Mouse (Mus musculus) embryonic fibroblast, embryonic 13.5 days (primary cell): ENCODE data around the gene Rpl13a. TPM values are rescaled to one million over a fixed set of nuclear protein-coding genes. Genes with fewer than 3 reads are reported as not detected.
"Not testable (repeated sequence)": the region's sequence is repeated elsewhere in the genome, so short reads cannot be mapped to it uniquely, and the experiment has no call there.

Experiments
- H3K27ac ChIP-seq: 2 replicates; pipeline ENCODE4 v1.5.1; 2012; ENCODE audit warnings: low read length, control low read depth, inconsistent platforms; ENCODE audit not compliant: insufficient read depth
- H3K4me1 ChIP-seq: 2 replicates; pipeline ENCODE4 v1.6.1; 2011; ENCODE audit warnings: low read length; ENCODE audit not compliant: control insufficient read depth, insufficient read depth
- H3K4me3 ChIP-seq: 2 replicates; pipeline ENCODE4 v1.5.1; 2011; ENCODE audit warnings: mild to moderate bottlenecking, control low read depth, low read length; ENCODE audit not compliant: insufficient read depth
- CTCF ChIP-seq: IDR thresholded peaks from 2 replicates; pipeline ENCODE4 v1.5.1; 2011; ENCODE audit warnings: mild to moderate bottlenecking, control low read depth, low read length, moderate library complexity, borderline replicate concordance; ENCODE audit not compliant: insufficient read depth
- POLR2A ChIP-seq: IDR thresholded peaks from 2 replicates; pipeline ENCODE4 v1.6.1; 2011; ENCODE audit warnings: low read depth, mild to moderate bottlenecking, control low read depth, low read length, moderate library complexity
- polyA plus RNA-seq: library from polyadenylated mRNA; stranded (reverse); fragments of >200 nt; gene quantifications from 2 replicates; pipeline ENCODE4 v1.2.4, GENCODE M21; 2011; ENCODE audit warnings: low read depth; ENCODE audit not compliant: missing spikeins, insufficient read length

The Rpl13a gene
- polyA plus RNA-seq, 1 experiment: 3,370 TPM

DNA sequence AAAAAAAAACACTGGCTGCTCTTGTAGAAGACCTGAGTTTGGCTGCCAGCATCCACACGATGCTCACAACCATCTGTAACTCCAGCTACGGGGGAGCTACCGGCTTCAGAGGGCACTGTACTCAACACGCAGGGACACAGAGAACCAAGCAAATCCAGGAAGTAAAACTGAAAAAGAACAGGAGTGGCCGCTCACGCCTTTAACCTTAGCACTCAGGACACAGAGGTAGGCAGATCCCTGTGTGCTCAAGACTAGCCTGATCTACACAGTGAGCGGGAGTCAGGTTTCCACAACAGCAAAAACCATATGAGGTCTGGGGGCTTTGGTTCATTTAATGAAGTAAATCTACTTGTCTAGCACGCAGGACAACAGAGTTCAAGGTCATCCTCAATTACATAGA, 23.1 kb downstream of the Rpl13a start:
- Histone ChIP-seq H3K27ac (no peak overlapping the region), H3K4me1 (no peaks in the 10 kb centered on the region)
- TF ChIP-seq CTCF (no peak), POLR2A (no peak)

DNA sequence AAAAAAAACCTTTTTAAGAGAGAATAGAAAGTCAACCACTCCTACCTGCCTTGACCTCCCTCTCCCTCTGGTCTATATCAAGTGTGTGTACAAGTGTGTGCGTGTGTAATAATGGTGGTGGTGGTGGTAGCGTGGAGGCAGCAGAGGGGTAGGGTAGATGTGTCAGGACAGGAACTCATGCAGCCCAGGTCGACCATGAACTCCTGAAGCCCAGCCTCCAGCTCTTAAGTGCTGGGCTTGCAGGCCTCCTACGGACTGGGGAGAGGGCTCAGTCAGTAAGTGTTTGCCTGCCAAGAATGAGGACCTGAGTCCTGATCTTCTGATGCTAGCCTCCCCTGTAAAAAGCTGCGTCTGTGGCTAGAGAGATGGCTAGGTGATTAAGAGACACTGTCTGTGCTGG, 23.6 kb downstream of the Rpl13a start:
- Histone ChIP-seq H3K27ac (no peak overlapping the region), H3K4me3 (no peak overlapping the region), H3K4me1 (no peaks in the 10 kb centered on the region)
- no peak for TF ChIP-seq POLR2A
- no peak for TF ChIP-seq CTCF

More for the DNA sequence above, 23.1 kb downstream of the Rpl13a start:
- no peak overlapping the region for H3K4me3 ChIP-seq

DNA sequence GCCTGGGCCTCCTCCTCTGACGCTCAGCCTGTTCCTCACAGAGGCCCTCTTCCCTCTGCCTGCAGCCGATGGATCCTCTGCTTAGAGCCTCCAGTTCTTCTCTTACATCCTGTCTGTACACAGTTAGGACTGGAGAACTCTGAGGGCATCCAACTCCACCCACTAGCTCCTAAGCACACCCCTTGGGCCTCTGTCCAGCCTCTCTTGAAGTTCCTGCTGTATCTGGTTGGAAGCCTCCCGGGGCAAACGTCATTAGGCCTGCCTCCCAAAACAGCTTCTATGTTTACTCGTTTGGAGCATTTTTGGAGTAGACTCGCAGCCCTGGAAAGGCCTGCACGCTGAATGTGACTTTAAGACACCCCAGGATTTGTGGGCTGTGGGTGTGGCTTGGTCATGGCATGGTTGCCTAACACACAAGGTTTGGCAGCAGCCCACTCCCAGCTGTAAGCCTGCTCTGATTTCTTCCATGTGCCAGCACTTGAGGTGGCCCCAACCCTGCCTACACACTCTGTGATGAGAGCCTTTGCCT, 24.8 kb downstream of the Rpl13a start, which contains the start of gene Fcgrt:
Fcgrt (minus strand) TSS at position 200 of the 529 bp plus-strand sequence.
- TF ChIP-seq POLR2A: peak; percentile 91
- no peak for TF ChIP-seq CTCF
- no peaks in the 10 kb centered on the region for H3K4me1 ChIP-seq
- H3K27ac ChIP-seq: peak within 1 kb of the TSS; percentile 57
- peak within 1 kb of the TSS; percentile 12; the same call in 1 of the 2 replicates for H3K4me3 ChIP-seq

DNA sequence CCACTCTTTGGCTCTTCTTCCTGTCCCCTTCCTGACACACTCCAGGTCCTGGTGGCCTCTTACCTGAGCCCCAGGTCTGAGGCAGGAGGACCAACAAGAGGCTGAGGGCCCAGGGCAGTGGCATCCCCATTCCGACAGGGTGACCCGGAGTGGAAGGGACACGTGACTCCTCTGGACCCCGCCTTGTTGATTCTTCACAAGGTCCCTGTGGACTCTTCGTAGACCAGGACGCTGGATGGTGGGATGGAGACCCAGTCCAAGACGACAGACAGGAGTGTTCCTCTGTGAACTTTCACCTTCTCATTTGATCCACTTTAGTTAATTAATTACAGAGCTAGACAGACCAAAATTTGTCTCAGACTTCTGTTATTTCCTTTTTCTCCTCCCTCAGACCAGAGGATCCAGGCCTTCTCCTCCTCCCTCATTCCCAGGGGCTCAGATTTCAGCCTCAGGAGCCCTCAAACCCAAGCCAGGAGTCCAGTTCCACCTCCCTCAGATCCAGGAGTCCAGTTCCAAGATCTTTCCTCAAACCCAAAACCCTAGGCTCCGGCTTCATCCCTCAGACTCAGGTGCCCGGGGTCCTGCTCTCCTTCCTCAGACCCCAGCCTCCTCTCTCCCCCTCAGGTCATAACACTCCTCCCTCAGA, 25.5 kb downstream of the Rpl13a start:
- H3K27ac ChIP-seq: peak overlapping the region; percentile 57
- TF ChIP-seq POLR2A: no peak
- peak overlapping the region; percentile 12; the same call in 1 of the 2 replicates for H3K4me3 ChIP-seq

DNA sequence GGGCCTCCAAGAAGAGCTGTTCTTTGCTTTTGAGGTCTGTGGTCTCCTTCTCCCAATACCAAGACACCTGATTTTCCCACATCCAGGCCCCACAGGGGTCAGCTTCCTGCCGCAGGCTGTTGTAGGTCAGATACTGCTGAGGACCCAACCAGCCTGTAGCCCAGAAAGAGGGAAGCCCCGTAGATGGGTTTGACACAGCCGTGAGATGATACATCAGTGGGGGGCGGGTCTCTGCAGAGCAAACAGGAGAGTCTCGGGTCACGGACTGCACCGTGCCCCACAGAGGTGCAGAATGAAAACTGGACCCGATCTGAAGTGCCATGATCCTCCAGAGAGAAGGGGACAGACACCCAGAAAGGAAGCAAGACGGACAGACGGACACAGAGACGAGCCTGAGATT, 26.1 kb downstream of the Rpl13a start:
- Histone ChIP-seq H3K27ac (no peak overlapping the region), H3K4me3 (no peak overlapping the region), H3K4me1 (no peaks in the 10 kb centered on the region)
- no peak for TF ChIP-seq CTCF
- TF ChIP-seq POLR2A: no peak

More for the DNA sequence above, 25.5 kb downstream of the Rpl13a start:
- no peaks in the 10 kb centered on the region for H3K4me1 ChIP-seq

DNA sequence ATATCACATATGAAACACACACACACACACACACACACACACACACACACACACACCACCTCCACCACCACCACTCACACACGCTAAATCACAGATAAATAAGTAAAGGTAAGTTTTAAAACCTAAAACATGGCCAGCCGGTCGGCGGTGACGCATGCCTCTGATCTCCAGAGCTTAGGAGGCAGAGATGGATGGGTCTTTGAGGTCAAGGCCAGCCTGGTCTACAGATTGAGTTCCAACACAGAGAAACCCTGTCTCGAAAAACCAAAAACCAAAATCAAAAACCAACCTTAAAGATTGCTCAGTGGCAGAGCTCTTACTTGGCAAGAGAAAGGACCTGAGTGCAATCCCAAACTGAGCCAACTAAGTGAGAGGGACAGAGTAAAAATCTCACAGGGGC, 28.5 kb downstream of the Rpl13a start:
- no peak overlapping the region for H3K27ac ChIP-seq
- no peaks in the 10 kb centered on the region for H3K4me1 ChIP-seq
- no peak for TF ChIP-seq POLR2A
- TF ChIP-seq CTCF: no peak
- H3K4me3 ChIP-seq: no peak overlapping the region

DNA sequence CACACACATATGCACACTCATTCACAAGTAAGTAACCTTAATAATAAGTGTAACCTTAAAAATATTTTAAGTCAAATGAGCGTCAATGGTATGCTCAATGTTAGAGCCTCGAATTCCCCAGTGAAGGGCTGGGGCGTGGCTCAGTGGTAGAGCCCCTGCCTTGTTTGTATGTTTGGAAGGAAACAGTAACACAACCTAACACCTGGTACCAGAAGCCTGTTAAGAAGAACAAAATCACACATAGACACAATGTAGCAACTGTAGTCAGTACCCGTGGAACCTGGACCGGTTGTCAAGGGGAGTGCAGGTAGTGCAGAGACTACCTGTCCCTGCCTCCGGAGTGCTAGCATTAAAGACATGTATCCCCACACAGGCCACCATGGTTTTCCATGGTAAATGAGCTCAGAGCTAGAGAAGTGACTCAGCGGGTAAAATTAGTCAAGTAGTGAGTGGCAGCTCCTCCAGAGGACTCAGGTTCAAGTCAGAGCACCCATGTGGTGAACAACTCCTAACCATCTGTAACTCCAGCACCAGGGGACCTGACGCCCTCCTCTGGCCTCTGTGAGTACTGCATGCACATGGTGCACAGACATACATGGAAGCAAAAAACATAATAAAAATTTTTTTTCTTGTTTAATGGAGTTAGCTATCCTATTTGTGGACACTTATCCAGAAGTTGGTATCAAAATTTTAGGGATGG, 29.9 kb downstream of the Rpl13a start:
- no peak for TF ChIP-seq POLR2A
- TF ChIP-seq CTCF: no peak
- Histone ChIP-seq H3K4me3 (no peak overlapping the region), H3K27ac (no peak overlapping the region), H3K4me1 (no peaks in the 10 kb centered on the region)

DNA sequence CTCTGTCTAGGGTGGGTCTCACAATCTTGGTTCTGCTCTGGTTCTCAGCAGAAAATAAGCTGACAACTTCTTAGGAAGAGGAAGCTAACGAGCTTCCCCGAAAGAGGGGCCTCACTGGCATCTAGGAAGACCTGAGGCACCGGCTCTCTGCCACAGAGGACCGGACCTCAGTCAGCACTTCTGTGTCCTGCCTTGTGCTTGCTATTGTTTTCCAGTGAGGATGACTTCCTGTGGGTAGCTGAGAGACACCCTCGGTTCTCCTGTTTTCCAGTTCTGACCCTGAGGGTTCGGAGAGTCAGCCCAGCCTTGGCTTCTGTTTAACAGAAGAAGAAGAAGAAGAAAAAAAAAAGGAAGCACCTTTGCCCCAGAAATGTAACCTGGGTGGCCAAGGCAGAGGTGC, 31.1 kb downstream of the Rpl13a start:
- Histone ChIP-seq H3K4me3 (no peak overlapping the region), H3K27ac (no peak overlapping the region), H3K4me1 (peaks cover 5% of the 10 kb centered on the region; the same call in 1 of the 2 replicates)
- no peak for TF ChIP-seq CTCF
- no peak for TF ChIP-seq POLR2A

DNA sequence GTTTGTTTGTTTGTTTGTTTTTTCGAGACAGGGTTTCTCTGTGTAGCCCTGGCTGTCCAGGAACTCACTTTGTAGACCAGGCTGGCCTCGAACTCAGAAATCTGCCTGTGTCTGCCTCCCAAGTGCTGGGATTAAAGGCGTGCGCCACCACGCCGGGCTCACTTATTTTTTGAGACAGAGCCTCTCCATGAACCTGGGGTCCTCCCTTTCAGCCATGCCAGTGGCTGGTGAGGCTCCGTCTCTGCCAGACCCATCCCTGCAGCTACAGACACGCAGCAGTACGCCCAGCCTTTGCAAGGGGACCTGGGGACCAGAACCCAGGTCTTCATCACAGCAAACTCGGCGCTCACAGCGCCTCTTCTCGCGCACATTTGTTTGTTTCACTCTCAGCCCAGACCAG, 32.6 kb downstream of the Rpl13a start:
- H3K4me1 ChIP-seq, H3K4me3 ChIP-seq, H3K27ac ChIP-seq: not testable (repeated sequence)

DNA sequence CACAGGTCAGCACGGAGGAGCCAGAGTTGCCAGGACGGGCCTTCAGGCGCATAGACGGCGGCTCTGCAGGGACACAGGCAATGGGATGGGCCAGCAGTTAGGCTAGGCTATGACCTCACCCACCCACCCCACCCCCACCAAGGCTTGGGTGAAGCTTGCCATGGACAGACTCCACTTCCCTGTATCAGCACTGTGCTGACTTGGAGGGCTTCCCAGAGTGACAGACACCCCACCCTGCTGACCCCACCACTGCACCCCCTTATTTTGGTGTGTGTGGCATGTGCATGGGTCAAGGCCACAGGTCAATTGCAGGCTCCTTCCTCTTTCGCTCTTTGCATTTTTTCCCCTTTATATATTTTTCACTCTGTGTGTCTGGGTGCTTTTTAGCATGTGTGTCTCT, 33.2 kb downstream of the Rpl13a start:
- TF ChIP-seq CTCF: no peak
- TF ChIP-seq POLR2A: no peak
- Histone ChIP-seq H3K4me1 (peaks cover 5% of the 10 kb centered on the region; the same call in 1 of the 2 replicates), H3K27ac (no peak overlapping the region), H3K4me3 (no peak overlapping the region)
